Mouse (Mus musculus): ENCODE data around the gene Zfp36l2.
"Not testable (repeated sequence)": the region's sequence is repeated elsewhere in the genome, so short reads cannot be mapped to it uniquely, and the experiment has no call there.

Zfp36l2 gene

DNA sequence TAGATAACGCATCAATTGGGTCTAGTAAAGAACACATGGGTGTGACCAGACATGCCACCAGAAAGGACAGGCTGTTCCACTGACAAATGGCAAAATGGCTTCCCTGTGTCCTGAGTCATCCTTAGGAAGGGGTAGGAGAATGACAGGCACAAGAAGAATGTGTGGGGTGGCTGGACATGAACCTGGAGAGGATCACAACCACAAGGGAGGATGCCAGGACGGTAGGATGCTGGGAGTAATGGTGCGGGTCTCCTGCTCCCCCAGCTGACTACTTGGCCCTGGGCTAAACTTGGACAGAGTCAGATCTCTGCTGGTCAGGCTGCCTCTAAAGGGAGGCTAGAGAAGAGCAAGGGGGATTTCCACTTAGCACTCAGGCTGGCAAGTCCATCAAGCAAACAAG lies 8.1 kb upstream of the Zfp36l2 start:
- DNase-seq (ENCODE audit: low read depth in 1 of 2, low spot score in 2 of 2), result no peak

DNA sequence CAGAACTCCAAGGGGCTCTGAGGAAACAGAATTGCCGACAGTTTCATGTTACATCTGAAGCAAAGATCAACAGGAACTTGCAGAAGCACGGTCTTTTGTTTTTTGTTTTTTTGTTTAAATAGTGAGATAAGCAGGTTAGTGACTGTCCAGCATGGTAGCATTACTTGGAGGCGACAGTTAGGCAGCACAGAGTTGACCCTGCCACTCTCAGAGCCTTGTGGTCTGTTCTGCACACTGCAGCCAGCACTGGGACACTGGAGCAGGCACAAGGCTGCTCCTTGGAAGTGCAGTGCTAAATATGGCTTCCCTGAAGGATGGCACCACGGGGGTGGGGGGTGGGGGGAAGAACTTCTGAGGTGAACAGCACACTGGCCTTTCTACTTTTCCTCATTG lies 7.3 kb upstream of the Zfp36l2 start:
- no peak for DNase-seq (ENCODE audit: low read depth in 1 of 2, low spot score in 2 of 2)

DNA sequence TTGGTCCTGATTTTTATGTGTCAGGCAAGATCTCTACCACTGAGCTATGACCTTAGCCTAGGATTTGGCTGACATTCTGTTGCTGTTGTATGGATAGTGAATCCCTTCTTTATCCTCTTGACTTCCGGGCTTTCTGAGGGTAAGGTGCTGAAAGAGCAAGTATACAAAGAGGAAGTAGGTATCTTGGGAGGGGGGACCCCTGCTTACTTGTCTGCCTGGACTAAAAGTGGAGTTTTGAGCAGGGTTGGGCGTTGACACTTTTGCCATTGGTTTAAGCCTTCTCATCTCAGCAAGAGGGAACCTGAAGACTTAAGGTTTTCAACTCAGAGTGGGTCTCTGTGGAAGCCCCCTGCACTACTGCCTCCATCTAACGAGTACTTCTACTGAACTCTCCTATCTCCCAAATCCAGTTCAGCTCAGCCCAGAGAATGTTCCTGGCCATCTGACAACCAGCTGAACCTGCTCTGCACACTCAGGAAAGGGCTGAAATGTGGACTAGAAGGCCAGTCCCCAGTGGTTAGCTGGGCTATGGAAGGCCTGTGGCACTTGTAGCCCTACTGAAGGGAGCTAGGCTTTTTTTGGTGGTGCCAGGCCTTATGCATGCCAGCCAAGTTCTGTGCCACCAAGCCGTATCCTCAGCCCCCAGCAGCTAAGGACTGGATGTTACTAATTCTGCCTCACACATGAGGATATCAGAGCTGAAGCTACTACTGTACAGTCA lies 6.7 kb upstream of the Zfp36l2 start:
- peak in 1 of 2 experiments; percentile 1 for DNase-seq (ENCODE audit: low read depth in 1 of 2, low spot score in 2 of 2)

DNA sequence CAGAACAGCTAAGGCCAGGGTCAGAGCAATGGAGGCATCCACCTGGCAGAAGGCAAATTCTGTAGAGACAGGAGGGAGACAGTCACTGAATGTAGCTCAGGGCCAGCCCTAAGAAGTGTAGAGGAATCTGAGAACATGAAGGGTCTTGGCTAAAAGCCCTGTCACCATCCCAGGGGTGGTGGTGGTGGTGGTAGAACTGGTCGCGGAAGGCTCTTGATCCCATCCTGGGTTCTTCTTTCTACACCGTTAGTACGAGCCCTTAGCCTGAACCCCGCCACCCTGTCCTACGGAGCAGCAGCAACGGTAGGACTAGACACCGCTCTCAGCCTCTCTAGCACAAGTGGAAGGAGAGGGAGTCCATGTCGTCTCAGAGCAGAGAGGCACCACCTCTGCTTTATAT lies 5.7 kb upstream of the Zfp36l2 start:
- no peak for DNase-seq (ENCODE audit: low read depth in 1 of 2, low spot score in 2 of 2)

DNA sequence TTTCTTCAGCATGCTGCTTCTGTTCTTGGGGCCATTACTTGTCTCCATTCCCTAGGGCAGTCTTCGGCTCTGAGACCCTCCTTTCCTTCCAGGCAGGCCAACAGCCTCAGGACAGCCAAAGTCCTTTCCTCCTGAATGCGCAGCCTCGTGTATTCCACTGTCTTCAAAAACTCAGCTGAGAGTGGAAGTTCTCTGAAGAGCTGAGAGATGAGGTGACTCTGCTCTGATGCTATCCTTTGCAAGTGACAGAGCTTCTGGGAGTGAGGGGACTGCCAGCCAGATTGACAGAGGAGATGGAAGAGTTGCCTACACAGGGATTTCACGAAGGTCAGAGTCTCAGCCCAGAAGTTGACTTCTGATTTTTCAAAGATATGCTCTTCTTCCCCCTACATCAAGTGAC lies 4.2 kb upstream of the Zfp36l2 start:
- DNase-seq (ENCODE audit: low read depth in 1 of 2, low spot score in 2 of 2), result no peak

DNA sequence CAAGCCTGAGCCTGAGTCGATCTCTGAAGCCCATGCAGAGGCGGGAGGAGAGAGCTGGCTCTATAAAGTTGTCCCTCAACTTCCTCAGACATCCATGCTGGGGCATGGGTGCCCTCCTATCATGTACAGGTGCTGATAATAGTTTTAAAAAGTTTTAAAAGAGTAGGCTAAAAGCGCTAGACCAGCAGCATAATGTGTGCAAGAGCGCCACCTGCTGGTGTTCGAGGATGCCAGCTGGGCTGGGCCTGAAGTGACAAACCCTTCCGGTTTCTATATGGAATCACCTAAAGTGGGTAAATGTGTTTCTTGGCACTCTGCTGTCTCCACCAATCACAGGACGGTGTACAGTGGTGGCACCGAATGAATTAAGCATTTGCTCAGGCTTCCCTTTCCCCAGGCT lies 3.1 kb upstream of the Zfp36l2 start:
- peak in 1 of 2 experiments; percentile 74 for DNase-seq (ENCODE audit: low read depth in 1 of 2, low spot score in 2 of 2)

DNA sequence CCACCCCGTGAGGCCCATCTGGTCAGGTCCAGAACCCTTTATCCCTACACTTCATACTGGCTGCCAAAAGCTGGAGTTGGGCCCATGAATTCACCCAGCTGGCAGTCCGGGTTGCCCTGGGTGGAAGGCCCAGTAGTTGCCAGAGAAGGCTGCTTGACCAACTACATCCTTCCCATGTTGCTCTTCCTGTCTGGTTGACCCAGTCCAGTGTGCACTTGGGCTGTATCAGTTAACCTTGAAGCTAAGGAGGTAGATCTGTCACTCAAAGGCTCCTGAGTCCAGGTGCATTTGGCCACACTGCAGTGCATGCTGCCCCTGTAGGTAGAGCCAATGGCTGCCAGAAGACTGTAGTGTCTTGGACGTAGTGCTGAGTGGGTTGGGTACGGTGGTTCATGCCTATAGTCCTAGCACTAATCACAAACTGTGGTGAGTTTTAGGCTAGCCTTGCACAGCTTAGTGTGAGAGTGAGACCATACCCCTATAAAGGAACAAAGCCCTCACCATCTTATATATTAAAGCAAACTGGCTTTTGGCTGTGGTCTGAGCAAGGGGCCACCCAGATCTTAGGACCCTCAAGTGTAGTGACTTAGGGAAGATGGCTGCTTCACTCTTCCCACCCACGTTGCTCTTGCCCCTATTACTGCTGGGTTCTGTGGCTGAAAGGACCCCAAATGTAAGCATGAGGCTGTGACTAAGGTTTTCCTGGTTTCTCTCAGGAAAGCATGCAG lies 1.5 kb upstream of the Zfp36l2 start:
- no peak for DNase-seq (ENCODE audit: low read depth in 1 of 2, low spot score in 2 of 2)

DNA sequence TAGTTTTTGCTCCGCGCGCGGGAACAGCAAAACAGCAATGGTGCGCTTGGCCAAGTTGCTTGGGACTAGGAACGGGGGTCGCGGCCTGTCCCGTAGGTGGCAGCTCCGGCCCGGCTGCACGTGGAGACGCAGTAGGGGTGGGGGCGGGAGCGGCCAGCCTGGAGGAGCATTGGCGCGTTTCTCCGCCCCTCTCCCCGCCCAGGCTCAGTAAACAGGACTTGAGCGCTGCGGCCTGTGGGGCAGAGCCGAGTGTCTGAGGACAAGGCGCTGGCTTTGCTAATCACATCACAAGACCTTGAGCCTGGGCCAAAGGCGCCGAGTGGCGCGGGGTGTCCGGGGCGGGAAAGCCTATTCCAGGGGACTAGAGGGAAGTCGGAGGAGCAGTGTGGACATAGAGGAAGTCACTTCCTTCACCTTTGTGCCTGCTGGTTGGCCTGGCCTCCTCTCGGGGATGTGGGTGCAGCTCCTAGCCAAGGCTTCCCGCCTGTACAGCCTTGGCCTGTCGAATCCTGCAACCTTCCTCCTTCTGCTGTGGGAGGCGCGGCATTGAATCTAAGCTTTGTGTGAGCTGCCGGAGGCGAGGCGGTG lies 721 bp upstream of the Zfp36l2 start:
- peak; percentile 90 to 94 for DNase-seq (ENCODE audit: low read depth in 1 of 2, low spot score in 2 of 2)

DNA sequence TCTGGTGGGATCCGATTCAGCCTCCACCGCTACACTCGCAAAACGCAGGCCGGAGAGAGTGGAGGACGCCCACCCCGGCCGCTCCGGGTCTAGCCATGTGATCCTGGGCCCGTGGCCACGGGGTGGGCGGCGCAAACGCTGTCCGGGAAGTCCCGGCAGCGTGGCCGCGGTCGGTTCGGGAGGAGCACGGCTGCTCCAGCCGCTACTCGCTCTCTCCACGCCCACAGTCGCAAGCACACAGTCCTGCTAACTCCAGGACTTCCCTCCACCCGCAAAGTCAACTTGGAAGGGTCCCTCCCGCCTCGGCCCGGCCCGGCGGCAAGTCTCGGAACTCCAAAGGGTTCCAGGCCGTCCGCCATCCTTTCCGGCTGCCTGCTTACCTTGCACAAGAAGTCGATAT lies 483 bp downstream of the Zfp36l2 start:
- DNase-seq (ENCODE audit: low read depth in 1 of 2, low spot score in 2 of 2), result not testable (repeated sequence)

DNA sequence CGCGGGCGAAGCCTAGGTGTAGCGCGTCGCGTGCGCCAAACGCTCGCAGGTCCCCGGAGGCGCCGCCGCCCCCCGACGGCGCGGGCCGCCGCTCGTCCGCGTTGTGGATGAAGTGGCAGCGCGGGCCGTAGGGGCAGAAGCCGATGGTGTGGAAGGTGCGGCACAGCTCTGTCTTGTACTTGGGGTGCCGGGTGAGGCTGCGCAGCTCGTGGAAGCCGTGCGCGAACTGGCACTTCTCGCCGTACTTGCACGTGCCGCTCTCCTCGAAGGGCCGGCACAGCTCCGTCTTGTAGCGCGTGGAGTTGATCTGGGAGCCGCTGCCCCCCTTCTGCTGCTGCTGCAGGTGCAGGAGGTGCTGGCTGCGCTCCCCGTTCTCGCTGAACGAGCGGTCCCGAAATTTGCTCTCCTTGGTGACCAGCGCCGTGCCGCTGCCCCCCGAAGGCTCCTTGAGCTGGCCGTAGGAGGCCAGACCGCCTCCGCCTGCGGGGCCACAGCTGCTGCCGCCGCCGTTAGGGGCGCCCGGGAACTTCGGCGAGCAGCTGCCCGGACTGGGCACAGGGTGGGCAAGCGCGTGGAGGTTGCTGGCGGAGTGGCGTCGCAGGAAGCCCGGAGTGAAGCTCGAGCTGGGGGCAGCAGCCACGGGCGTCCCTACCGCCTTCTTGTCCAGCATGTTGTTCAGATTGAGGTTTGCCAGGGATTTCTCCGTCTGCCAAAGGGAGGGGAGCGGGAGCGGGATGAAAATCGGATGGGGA lies 1.1 kb downstream of the Zfp36l2 start:
- DNase-seq (ENCODE audit: low read depth in 1 of 2, low spot score in 2 of 2), result peak in 1 of 2 experiments; percentile 53

DNA sequence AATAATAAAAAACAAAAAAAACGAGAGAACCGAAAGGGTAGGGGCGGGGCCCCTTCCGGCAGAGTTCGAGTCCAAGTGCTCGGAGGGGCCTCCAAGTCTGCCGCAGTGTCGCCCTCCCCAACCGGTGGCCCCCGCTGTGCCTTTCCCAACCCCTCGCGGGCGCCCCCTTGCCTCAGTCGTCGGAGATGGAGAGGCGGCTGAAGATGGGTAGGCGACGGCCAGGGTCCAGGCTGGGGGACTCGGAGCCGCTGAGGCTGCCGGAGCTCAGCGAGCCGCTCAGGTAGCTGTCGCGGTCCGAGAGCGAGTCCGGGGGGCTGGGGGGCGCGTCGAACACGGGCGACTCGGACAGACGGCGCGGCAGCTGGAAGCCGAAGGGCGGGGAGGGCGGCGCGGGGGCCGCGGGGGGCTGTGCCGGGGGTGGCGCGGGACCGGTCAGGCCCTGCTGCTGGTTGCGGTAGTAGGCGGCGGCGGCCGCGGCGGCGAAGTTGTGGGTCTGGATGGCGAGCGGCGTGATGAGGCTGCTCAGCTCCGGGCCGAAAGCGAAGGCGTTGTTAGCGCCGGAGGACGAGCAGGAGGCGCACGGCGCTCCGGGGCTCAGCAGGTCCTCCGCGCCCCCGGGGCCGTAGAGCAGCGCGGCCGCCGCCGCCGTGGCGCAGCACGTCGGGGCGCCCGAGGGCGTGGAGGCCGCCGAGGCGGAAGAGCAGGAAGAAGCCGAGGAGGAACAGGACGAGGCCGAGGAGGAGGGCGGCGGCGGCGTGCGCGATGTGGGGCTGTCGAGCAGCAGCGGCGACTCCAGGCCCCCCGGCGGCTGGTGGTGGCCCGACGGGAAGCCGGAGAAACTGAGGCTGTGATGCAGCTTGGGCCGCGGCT lies 1.9 kb downstream of the Zfp36l2 start:
- DNase-seq (ENCODE audit: low read depth in 1 of 2, low spot score in 2 of 2), result peak in 1 of 2 experiments; percentile 54

DNA sequence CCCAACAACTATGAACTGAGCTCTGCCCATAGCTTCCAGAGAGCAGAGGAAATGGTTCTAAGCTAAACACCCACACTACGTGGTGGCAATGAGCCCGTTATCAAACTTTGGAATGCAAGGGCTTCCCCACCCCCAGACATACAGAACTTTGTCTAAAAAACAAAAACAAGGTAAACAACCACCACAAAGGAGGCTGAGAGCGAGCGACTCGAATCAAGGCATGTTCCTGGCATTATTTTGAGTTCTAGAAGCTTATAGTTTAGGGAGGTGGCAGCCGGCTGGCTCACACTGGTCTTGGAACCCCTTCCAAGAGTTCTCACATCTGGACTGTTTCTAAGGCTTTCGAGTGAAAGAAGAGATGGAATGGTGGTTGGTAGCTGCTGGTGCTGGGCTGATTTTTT lies 2.7 kb downstream of the Zfp36l2 start:
- no peak for DNase-seq (ENCODE audit: low read depth in 1 of 2, low spot score in 2 of 2)

DNA sequence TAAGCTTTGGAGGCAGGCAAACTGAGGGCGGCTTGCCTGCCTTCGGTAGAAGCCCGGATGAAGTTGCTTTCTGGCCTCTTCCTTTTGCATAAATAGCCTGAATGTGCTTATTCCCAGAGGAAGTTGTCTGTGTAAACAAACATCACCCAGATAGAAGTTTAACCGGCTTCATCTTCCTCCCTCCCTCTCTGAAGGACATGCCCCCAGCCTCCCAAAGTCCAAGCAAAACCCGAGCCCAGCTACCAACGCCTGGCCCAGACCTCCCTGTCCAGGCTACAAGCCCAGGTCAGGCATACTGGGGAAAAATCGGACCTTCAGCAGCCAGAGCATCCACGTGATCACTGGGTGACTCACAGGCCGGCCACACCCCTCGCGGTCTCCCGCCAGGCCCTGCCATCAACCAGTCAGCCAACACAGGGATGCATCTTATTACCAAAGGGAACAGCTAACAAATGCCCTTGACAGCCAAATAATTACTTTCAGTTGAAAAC lies 4.4 kb downstream of the Zfp36l2 start:
- peak; percentile 88 to 89 for DNase-seq (ENCODE audit: low read depth in 1 of 2, low spot score in 2 of 2)

DNA sequence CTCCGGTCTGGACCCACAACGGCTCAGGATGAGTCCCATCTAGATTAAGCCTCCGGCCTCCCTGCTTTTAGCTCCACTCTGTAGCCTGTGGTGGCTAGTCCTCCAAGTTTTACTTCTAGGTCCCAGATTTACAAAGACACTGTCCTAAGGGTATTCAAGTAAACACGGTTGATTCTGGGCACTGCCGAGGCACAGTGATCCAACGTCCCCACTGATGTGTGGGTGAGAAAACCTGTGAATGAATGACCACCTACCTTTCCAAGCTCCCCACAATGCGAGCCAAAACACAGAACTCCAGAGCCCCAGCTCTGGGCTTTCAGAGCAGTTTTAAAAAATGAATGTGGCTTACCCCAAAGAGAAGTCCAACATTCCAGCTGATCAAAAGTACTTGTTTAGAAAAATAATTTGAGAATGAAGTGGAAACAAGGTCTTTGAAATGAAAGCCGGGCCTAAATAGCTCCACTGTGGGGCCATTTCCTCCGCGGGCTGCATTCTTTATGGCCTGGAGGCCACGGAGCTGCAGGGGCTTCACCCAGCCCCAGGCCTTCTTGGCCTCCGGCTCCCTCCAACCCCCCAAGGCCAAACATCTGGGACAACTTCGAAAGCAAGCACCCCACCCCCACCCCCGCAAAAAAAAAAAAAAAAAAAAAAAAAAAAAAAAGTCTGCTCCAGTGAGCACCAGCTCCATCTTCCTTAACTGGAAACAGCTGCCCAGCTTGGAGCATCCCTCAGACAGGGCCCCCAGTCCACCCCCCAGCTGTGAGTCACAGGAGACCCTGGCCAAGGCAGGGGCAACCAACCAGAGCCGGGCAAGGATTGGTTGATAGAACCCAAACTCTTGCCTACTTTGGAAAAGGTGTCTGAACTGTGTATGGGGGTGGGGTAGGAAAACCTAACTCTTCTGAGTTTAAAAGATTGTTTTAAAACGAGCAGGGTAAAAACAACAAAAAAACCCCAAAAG lies 5.2 kb downstream of the Zfp36l2 start:
- peak in 1 of 2 experiments; percentile 33 for DNase-seq (ENCODE audit: low read depth in 1 of 2, low spot score in 2 of 2)

DNA sequence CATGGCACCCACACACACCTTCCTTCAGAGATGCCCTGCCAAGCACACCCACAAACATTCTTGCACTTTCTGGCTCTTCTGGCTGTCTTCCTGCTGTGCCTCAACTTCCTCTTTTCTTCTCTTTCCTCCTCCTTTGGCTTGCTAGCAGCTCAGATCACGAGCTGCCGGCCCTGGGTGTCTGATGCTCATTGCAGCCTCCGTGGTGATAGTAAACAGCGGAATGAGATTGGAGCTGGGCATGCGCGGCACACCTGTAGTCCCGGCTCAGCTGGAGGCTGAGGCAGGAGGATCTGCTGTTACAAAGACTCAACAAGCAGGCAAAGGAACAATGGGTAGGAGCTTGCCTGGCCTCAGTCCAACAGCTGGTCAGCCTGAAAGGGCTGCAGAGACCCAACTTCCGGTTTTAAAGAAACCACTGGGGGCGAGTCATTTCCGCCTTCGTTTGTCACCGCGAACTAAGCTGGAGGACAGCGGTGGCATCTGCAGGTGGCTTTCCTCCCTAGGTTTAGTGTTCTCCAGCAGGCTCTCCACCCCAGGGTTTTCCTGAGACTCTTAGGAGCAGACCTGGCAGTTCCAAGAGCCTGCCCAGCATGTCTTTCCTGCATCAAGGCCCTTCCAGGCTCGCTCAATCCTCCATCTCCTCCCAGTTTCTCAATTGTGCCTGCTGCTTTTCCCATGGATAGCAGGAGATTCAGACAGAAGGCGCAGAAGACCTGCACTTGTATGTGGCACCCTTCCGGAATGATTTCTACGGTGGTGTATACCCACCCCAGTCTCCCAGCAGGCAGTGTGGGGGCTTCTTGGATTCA lies 6.0 kb downstream of the Zfp36l2 start:
- DNase-seq (ENCODE audit: low read depth in 1 of 2, low spot score in 2 of 2), result peak; percentile 71 to 78

DNA sequence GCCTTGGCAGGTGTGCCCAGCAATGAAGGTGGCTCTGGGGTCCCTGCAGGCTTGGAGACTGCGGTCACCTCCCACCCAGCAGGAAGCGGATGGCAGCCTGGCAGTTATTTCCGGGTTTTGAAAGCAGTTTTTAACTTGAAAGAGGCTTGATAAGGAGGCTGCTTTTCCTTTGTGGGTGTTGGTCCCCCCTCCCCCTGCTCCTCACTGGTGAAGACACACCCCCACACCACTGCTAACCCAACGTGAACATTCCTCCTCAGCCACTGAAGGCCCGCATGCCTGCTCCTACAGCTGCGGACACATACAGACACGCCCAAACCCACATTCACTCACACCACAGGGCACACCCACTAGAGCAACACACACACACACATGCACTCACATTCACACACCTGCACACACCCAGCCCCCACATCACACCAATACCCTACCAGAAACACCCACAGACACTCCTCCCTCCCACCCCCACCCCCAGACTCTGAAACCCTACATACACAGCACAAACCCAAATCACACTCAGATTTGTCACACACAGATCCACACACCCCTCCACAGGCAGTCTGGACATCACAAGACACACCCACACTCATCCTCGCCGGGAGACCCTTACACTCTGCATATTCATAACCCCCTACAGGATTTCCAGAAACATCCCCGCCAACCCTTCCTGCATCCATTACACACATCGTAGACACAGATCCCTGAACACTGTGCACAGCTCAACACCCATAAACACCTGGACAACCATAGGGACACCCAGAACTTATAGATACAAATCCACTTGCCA lies 6.8 kb downstream of the Zfp36l2 start:
- DNase-seq (ENCODE audit: low read depth in 1 of 2, low spot score in 2 of 2), result peak in 1 of 2 experiments; percentile 43

DNA sequence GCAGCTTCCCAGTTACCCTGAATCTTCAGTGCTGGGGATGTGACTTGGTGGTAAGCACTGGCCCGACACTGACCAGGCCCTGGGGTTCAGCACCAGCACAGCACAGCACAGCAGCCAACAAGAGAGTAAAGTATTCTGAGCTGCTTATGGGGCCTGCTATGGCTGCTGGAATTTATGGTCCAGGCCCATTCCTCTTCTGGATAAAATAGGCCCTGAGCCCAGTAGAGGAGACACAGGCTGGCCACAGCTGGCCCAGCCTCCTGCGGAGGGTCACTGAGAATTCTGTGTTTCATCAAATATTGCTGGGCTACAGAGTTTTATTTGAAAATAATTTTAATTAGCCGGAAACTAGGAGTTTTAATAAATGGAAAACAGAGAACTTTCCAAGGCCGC lies 7.8 kb downstream of the Zfp36l2 start:
- no peak for DNase-seq (ENCODE audit: low read depth in 1 of 2, low spot score in 2 of 2)

Data from monocyte, adult 2 months (primary cell).